Mouse (Mus musculus) adrenal gland (tissue): ENCODE results near the gene Abca5.

Source experiments
- intact Hi-C: fragments of 180-260 bp; cut with DNase I; formaldehyde crosslinking; loops from one replicate; pipeline ENCODE4 v1.15.1; 2025

The Abca5 gene

DNA sequence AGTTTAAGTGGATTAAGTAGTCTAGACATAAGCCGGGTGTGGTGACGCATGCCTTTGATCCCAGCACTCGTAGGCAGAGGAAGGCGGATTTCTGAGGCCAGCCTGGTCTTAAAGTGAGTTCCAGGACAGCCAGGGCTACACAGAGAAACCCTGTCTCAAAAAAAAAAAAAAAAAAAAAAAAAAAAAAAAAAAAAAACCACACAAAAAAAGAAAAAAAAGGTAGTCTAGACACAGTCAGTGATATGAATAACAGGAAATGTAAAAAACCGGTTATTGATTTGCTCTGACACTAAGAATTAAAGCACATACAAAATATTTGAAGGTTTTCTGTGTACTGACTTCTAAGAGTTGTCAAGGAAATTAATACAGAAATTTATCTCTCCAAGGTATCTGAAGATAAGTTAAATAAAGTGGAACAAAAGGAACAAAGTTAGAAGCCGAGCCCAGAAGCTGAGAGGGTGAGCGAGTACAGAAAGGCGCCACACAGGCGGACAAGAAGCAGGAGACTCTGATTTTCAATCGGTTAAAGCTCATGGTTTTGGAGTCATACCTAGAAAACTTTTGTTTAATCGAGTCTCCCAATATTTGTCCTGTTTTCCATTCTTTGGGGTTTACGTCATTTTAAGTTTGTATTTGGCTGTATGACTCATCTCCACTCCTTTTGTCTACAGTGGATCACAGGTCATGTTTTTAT is 30.9 kb downstream of the Abca5 start:
- intact Hi-C loops = no loop called here

DNA sequence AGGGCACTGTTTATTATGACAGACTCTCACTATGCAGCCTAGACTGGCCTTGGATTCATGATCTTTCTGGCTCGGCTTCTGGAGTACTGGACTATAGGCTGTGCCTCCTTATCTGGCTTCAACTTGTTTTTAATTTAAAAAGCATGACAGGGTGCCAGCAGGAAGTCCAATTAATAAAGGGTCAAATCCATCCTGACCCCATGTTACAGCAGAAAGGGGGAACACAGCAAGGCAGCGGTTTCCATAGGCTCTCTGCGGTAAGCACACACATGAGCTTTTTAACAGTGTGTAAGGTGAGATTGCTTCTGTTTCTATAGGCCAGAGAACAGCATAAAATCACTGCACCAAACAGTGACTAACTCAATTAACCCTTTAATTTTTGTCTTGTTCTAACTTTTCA is 34.1 kb downstream of the Abca5 start:
- intact Hi-C loops = no loop called here

GRCm38 (mm10) chr11:110297917-110298533 is 39.5 kb downstream of the Abca5 start:
- intact Hi-C loops = no loop called here

GRCm38 (mm10) chr11:110290586-110290985 is 46.9 kb downstream of the Abca5 start:
- intact Hi-C loops = no loop called here

- intact Hi-C loops = no loop called here
Measured at GRCm38 (mm10) chr11:110288423-110288822, 49.1 kb downstream of the Abca5 start.

DNA sequence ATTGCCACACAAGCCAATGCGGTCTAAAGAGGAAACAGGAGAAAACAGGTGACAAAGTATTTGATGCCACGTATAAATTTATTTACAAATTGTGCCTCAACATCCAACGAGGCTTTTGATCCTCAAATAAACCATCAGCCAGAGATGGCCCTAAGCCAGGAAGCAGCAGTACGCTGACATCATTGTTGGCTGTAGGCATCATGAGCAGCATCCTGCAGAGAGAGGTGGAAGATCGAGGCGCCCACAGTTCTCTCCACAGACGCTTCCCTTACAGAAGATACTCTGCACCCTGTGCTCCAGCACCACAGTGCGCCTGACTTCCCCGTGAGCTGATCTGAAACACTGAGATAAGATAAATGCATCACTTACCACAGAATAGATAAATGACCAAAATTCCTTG is 49.8 kb downstream of the Abca5 start:
- intact Hi-C loops = no loop called here

GRCm38 (mm10) chr11:110286331-110286730 is 51.2 kb downstream of the Abca5 start:
- intact Hi-C loops = no loop called here

GRCm38 (mm10) chr11:110284849-110285248 is 52.7 kb downstream of the Abca5 start:
- intact Hi-C loops = no loop called here

- intact Hi-C loops = no loop called here
Measured at GRCm38 (mm10) chr11:110284185-110284787, 53.2 kb downstream of the Abca5 start.

- intact Hi-C loops = no loop called here
Measured at GRCm38 (mm10) chr11:110274794-110275193, 62.7 kb downstream of the Abca5 start.

- intact Hi-C loops = no loop called here
Measured at GRCm38 (mm10) chr11:110271745-110272144, 65.8 kb downstream of the Abca5 start.

GRCm38 (mm10) chr11:110268244-110268844 is 69.2 kb downstream of the Abca5 start:
- intact Hi-C loops = loop anchor here (2.0 kb wide), 1 partner anchor 396 kb away; no protein-coding TSS in a partner anchor

GRCm38 (mm10) chr11:110267232-110267631 is 70.3 kb downstream of the Abca5 start:
- intact Hi-C loops = no loop called here

DNA sequence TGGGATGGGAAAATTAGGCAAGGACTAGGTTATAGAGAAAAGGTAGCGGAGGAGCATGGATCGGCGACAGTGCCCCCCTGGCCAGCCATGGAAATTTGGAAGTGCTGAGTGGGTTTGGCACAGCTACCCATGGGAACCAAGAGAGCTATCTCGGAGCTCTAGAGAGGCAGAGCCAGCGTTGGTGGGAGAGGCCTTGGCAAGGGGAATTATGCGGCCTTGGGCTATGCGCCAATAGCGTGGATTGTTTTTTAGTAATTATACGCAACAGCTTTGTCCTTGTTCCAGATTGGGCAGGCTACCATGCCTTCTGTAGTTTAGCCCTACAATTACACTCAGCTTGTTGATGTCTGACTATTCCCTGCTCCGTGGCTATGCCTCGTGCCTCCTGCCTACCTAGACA is 70.8 kb downstream of the Abca5 start:
- intact Hi-C loops = no loop called here

DNA sequence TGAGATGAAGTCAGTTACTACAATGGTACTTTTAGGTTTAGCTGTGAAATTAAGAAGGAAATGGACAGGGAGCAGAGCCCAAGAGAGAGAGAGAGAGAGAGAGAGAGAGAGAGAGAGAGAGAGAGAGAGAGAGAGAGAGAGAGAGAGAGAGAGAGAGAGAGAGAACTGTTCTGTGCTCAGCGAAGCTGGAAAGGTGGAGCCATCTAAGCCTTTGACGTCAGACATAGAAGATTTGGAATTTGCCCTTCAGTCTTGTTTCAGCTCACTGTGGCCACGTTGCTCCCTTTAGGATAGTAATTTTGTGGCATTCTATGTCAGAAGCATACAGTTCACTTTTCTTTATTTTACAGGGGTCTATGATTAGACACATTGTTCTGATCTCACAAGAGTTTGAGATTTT is 75.6 kb downstream of the Abca5 start:
- intact Hi-C loops = no loop called here

DNA sequence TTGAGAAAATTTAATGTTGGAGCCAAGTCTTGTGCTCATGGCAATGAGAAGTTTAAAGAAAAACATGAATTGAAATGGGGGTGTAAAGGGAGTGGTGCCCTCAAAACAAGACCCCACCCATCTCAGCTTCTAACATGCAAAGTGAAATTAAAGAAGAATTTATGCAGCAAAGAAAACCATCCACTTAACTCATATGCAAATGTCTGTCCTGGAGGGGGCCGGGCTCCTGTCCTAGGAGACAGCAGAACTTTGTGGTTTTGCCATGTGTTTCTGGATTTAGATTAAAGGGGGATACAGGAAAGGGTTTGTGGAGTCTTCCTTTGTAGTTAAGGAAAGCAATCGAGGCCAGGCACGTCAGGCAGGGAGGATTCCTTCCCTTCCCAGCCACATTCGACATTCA is 79.6 kb downstream of the Abca5 start:
- intact Hi-C loops = no loop called here

- intact Hi-C loops = no loop called here
Measured at GRCm38 (mm10) chr11:110257061-110257460, 80.5 kb downstream of the Abca5 start.

GRCm38 (mm10) chr11:110252256-110252655 is 85.3 kb downstream of the Abca5 start:
- intact Hi-C loops = no loop called here

GRCm38 (mm10) chr11:110251534-110251933 is 86.0 kb downstream of the Abca5 start, which contains the start of gene Abca6:
TSS of gene Abca6 (minus strand) at chr11:110251776.
- intact Hi-C loops = no loop called here

DNA sequence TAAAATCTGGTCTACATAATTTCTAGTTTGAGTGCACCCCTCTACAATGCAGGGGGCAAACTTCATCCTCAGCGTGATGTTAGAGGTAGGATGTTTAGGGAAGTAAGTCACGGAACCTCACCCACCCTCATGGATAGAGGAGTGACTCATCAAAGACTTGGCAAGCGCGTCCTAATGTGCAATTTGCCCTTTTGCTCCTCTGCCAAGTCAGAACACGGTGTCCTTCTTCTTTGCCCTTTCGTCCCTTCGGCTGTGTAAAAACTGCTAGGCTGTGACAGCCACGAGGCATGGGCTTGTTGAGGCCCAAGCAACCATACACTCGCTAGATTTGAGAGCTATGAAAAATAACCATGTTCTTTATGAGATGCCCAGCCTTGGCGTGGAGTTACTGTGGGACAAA is 92.8 kb downstream of the Abca5 start:
- intact Hi-C loops = no loop called here

DNA sequence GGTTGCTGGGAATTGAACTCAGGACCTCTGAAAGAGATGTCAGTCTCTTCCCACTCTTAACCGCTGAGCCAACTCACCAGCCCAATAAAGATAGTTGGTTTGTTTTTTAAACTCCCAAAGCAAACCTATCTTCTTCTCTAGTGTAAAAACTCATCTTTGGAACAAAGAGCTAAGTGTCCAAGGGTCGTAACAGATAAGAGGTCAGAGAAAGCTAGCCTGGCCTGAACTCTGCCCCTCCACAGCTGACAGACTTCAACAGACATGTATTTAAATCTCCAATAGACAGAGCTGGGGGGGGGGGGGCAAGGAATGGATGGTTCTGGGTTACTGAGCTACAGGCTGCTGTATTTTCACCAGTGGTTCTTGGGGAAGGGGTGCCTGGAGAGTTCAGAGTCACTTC is 100.0 kb downstream of the Abca5 start:
- intact Hi-C loops = no loop called here

DNA sequence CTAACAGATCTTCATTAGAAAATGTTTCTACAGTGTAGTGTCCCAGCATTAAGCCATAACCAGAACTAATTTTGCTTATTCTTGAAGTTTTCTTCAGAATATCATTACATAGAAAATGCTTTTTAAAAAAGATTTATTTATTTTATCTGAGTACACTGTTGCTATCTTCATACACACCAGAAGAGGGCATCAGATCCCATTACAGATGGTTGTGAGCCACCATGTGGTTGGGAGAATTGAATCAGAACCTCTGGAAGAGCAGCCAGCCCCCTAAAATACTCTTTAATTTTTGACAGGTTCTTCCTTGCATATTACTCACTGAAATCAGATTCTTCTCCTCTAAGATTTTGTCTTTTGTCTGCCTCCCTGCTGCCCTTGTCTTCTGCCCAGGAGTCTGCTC is 104.5 kb downstream of the Abca5 start:
- intact Hi-C loops = no loop called here
